Mouse (Mus musculus): ENCODE data around the gene Prkcb.

Gene Prkcb

GRCm38 (mm10) chr7:122320843-122321544, 32.4 kb downstream of the Prkcb start:
- DNase-seq (ENCODE audit: low spot score in 2 of 2), result no peak

GRCm38 (mm10) chr7:122322038-122322690, 33.6 kb downstream of the Prkcb start:
- no peak for DNase-seq (ENCODE audit: low spot score in 2 of 2)

- DNase-seq (ENCODE audit: low spot score in 2 of 2), result no peak
Observed at GRCm38 (mm10) chr7:122327942-122328341, 39.4 kb downstream of the Prkcb start.

GRCm38 (mm10) chr7:122328466-122328865, 39.9 kb downstream of the Prkcb start:
- no peak for DNase-seq (ENCODE audit: low spot score in 2 of 2)

- DNase-seq (ENCODE audit: low spot score in 2 of 2), result no peak
Observed at GRCm38 (mm10) chr7:122329588-122329987, 41.0 kb downstream of the Prkcb start.

- DNase-seq (ENCODE audit: low spot score in 2 of 2), result no peak
Observed at GRCm38 (mm10) chr7:122333686-122334085, 45.1 kb downstream of the Prkcb start.

GRCm38 (mm10) chr7:122337302-122337701, 48.8 kb downstream of the Prkcb start:
- DNase-seq (ENCODE audit: low spot score in 2 of 2), result no peak

GRCm38 (mm10) chr7:122338055-122338454, 49.5 kb downstream of the Prkcb start:
- DNase-seq (ENCODE audit: low spot score in 2 of 2), result no peak

GRCm38 (mm10) chr7:122339476-122339875, 50.9 kb downstream of the Prkcb start:
- no peak for DNase-seq (ENCODE audit: low spot score in 2 of 2)

- no peak for DNase-seq (ENCODE audit: low spot score in 2 of 2)
Observed at GRCm38 (mm10) chr7:122341813-122342212, 53.3 kb downstream of the Prkcb start.

- no peak for DNase-seq (ENCODE audit: low spot score in 2 of 2)
Observed at GRCm38 (mm10) chr7:122344656-122345055, 56.1 kb downstream of the Prkcb start.

- DNase-seq (ENCODE audit: low spot score in 2 of 2), result no peak
Observed at GRCm38 (mm10) chr7:122346251-122347242, 58.0 kb downstream of the Prkcb start.

GRCm38 (mm10) chr7:122347433-122347832, 58.9 kb downstream of the Prkcb start:
- no peak for DNase-seq (ENCODE audit: low spot score in 2 of 2)

GRCm38 (mm10) chr7:122349961-122350360, 61.4 kb downstream of the Prkcb start:
- no peak for DNase-seq (ENCODE audit: low spot score in 2 of 2)

- DNase-seq (ENCODE audit: low spot score in 2 of 2), result no peak
Observed at GRCm38 (mm10) chr7:122350741-122351140, 62.2 kb downstream of the Prkcb start.

GRCm38 (mm10) chr7:122351816-122352215, 63.3 kb downstream of the Prkcb start:
- no peak for DNase-seq (ENCODE audit: low spot score in 2 of 2)

- DNase-seq (ENCODE audit: low spot score in 2 of 2), result no peak
Observed at GRCm38 (mm10) chr7:122352566-122353277, 64.2 kb downstream of the Prkcb start.

GRCm38 (mm10) chr7:122353329-122353728, 64.8 kb downstream of the Prkcb start:
- no peak for DNase-seq (ENCODE audit: low spot score in 2 of 2)

GRCm38 (mm10) chr7:122356941-122357340, 68.4 kb downstream of the Prkcb start:
- no peak for DNase-seq (ENCODE audit: low spot score in 2 of 2)

GRCm38 (mm10) chr7:122357847-122358246, 69.3 kb downstream of the Prkcb start:
- DNase-seq (ENCODE audit: low spot score in 2 of 2), result peak in 1 of 2 experiments; percentile 65

GRCm38 (mm10) chr7:122366635-122367034, 78.1 kb downstream of the Prkcb start:
- DNase-seq (ENCODE audit: low spot score in 2 of 2), result no peak

All from urinary bladder, postnatal 4 days (tissue).